Mouse (Mus musculus): ENCODE measurements at regions not wholly inside any gene's neighbourhood (a gene's known extent, or its start where the extent isn't known, plus 50 kb on each side); places are given as distances from the start of the nearest gene placed in this dataset.

- TF ChIP-seq CTCF (IDR thresholded peaks at IDR 0.05; ENCODE audit: low read depth) (peak; percentile 64), EP300 (IDR thresholded peaks at IDR 0.05; ENCODE audit: low read depth) (no peak)
Measured at GRCm38 (mm10) chr19:3208283-3208682, 74.4 kb upstream of the Mrpl21 start.

All from liver, embryonic 14.5 days (tissue).